Mouse (Mus musculus) cerebellum, adult 9-10 months (tissue): ENCODE measurements around the gene Galk1.
"Not testable (repeated sequence)": the region's sequence is repeated elsewhere in the genome, so short reads cannot be mapped to it uniquely, and the experiment has no call there.

Experiments
- DNase-seq: peaks from one replicate; pipeline ENCODE4 v3.0.0; 2022

Gene Galk1

DNA sequence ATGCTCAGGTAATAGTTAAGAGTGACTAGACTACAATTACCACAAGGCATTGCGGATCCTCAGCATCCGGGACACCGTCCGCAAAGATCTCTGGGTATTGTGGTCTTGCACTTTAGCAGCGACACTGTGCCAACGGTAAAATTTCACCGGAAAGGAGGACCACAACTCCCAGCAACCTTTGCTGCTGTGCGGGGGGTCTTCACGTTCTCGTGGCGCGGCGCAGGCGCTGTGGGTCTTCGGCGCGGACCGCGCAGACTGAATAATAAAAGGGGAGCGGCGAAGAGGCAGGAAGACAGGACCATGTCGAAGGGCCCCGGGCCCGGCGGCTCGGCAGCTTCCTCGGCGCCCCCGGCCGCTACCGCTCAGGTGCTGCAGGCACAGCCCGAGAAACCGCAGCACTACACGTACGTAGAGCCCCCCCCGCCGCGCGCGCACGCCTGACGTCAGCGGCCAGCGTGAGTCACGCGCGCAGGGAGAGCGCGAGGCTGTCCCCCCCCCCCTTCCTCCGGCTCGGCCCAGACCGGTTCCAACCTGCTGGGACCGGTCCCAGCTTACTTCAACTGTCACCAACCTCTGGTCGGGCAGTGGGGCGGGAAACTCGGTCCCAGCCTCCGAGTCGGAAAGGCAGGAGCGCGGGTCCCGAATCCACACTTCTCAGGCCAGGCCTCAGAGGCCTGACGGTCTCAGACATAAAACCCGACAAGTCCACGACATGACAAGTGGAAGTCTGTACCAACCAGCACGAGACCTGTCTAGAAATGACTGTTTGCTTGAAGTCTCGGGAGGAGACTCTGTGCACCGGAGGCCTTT is 17.8 kb upstream of the Galk1 start, which contains the start of gene Unk:
TSS of gene Unk (plus strand) at position 235 of the 810 bp plus-strand sequence.
- peak; percentile 100 for DNase-seq

DNA sequence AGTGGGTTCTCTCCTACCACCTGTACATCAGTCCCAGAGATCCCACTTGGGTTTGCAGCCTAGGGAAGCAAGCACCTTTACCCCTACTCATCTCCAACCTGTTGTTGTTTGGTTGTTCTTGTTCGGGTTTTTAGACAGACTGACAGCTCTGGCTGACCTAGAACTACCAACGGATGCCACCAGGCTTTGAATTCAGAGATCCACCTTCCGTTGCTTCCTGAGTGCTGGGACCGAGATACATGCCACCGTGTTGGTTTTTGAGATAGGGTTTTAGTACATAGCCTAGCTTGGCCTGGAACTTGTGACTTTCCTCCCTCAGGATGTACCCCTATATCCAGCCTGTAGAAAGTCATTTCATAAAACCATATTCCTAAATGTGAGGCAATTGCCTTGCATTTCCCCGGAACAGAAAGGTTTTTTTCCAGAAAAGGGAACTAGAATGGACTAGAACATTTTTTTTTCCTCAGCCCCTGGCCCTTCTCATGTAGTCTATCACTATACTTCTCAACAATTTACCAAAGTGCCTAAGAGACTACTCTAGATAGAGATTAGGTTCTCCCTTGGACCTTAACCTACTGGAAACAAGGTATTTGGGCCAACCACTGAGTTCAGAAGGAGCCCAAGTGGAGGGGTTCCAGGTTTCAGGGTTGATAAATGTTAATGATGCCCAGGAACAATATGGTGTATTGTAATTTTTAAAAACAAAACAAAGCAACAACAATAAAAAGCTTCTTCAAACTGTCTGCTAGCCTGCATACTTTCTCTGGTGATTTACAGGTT is 16.8 kb upstream of the Galk1 start:
- peak; percentile 74 for DNase-seq

DNA sequence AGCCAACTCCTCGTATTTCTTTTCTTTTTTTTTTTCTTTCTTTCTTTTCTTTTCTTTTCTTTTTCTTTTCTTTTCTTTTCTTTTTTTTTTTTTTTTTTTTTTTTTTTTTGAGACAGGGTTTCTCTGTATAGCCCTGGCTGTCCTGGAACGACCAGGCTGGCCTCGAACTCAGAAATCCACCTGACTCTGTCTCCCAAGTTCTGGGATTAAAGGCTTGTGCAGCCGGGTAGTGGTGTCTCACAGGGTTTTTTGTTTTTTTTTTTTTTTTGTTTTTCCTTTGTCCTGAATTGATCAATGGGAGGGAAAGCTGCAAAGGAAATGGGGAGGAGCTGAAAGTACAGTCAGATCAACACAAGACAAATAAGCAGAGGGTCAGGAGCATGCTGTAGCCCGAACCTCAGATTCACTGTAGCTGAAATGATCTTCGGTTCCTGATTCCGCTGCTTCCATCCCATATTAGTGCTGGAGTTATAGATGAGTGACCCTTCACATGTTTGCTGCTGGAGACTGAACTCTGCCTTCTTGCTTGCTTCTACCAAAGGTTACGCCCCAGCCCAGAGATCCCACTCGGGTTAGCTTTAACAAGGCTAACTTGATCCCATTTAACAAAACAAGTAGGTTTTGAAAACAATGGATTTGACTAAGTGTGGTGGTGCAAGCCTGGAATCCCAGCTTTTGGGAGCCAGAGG is 15.8 kb upstream of the Galk1 start:
- peak; percentile 52 for DNase-seq

DNA sequence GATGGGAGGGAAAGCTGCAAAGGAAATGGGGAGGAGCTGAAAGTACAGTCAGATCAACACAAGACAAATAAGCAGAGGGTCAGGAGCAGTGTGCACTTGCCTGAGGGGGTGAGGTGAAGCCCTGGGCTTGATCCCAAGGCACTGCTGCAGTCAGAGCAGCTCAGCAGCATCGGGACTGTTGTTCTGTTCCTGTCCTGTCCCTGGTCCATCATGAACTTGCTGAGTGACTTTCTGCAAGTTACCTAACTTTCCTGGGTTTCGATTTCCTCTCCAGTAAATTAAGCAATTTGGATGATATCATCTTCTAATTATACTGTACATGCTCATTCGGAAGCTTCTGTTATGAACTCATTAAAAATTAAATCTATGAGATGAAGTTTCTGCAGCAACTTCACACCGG is 15.2 kb upstream of the Galk1 start, which contains the start of gene H3f3b:
TSS of gene H3f3b (minus strand) at position 207 of the 400 bp plus-strand sequence.
- peak; percentile 51 for DNase-seq

DNA sequence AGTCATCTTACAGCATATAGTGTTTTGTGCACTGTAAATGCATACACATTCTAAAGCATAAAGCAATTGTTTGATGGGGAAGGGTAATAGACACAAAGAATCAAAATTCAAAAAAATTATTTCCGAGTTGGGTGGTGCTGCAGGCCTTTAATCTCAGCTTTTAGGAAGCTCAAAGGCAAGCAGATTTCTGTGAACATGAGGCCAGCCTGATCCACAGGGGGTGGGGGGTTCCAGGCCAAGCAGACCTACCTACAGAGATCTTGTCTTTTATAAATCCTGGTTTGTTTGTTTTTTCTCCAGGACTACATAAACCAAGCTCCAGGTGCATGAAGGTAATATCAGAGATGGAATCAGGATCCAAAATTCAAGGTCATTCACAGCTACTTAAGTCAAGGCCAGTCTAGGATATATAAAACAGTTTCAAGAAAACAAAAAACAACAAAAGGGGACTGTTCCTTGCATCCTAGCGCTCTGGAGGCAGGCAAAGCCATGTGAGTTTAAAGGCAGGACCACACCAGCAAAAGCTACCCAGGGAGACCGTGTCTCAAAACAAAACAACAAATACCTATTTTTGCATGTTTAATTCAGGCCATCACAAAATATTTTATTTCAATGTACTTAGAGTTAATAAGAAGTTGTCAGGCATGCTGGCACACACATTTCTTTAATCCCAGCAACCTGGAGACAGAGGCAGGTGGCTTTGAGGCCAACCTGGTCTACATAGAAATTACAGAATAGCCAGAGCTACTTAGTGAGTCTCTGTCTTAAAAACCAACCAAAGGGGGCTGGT is 12.7 kb upstream of the Galk1 start:
- DNase-seq: peak; percentile 70

DNA sequence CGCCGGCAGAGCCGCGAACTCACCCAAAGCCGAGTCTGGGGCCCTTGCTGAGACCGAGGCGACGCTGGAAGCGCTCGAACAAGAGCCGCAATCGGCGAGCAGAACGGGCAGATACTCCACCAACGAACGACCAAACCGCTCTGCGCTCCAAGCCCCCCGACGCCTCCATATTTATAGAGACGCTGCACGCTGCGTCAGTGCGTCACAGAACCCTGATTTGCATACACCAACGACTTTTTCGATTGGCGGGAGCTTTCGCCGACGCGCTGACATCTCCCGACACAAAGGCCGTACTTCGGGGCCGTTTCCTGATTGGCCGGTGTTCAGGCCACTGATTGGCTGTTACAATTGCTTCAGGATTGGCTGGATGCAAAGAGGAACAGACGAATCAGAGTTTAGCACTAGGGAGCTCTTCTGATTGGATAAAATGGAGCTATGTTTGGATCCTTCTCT is 11.9 kb upstream of the Galk1 start:
- DNase-seq: peak; percentile 99

DNA sequence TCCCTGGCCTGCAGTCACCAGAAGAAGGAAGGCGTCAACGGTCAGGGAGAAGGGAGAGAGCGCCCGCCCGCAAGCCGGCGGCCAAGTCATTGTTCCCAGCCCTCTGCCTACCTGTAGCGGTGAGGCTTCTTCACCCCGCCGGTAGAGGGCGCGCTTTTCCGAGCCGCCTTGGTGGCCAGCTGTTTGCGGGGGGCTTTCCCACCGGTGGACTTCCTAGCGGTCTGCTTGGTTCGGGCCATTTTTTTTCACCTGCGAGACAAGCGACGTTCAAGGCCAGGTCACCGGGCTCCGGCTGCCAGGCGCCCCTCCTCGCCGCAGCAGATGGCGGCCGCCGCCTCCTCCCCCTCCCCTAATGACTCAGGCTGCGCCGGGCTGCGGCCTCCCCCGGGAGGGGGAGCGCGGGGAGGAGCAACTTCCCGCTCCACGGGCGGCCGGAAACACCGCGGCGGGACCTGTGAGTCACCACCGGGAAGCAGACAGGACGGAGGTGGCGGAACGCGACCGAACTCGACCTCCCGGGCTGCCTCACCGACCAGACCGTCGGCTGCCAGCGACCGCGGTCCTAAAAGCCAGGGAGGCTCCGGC is 11.3 kb upstream of the Galk1 start:
- peak; percentile 87 for DNase-seq

DNA sequence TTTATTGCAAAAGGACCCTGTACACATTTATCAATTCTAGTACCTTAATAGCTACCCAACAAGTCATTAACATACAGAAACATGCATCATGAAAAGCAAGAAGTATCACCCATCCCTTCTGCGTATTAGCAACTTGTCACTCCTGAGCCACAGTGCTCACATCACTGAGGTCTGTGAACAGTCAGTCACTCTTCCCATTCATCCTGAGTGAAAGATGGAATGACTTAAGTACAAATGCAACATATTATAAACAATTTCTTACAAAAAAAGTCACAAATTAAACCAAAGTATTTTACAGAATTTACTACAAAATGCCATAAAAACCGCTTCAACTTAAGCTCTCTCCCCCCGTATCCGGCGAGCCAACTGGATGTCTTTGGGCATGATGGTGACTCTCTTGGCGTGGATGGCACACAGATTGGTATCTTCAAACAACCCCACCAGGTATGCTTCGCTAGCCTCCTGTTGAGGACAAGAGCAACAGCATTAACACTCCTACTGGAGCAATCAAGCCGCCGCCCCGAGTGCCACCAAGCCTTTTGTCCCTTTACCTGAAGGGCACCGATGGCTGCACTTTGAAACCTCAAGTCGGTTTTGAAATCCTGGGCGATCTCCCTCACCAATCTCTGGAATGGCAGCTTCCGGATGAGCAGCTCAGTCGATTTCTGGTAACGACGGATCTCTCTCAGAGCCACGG is 10.7 kb upstream of the Galk1 start:
- DNase-seq: peak; percentile 72

DNA sequence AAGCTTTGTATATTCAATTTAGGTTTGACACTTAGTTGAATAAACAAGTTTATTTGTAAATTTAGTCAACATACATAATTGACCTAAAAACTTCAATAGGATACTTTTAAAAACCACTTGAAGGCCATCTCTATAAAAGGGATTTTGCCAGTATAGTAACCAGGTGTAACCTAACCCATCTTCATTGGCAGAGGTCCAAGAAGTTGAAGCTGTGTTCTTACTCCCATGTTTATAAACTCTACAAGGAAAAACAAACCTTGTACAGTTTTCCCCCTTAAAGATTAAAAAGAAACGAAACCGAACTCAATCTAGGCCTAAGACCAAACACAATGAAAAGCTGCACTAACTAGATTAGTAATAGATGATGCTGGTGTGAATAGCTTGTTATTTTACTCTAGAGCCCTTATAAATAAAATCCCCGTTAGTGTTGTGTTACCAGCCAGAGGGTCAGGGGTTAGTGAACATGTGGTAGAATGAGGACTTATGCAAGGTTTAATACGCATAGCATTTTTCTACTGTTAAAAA is 9.8 kb upstream of the Galk1 start:
- peak; percentile 68 for DNase-seq

DNA sequence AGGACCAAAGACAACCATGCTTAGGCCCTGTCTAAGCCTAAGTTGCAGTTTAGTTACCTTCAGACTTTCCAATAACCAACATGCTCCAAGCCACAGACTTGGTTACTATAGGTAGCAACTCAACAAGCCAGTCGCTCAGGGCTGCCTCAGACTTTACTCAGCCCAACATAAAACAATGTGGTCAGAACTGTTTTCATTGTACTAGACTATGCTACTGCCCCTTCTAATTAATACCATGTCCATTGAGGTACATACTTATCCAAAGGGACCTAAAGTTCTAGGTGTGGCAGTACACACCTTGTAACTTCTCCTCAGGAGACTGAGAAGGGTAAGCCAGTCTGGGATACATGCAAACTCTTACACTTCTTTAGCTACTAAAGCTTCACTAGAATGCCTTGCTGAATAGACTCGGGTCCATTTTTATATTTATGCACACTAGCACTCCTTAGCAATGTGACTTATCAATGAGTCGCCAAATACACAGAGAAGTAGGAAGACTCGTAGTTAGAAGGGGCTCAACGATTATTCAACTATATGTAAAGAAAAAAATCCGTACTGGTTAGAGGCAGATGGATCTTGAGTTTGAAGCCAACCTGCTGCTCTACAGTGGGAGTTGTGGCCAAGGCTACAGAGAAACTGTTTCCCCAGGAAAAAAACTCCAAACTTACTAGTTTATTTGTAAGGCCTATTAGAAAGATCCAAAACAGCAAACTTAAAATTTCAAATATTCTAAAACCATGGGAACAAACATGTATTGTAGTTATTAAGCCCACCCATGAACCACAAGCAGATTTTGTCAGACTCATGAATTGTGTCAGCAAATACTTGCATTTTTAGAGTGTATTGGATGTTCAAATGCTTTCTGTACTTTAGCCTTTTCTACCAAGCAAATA is 9.1 kb upstream of the Galk1 start:
- peak; percentile 43 for DNase-seq

DNA sequence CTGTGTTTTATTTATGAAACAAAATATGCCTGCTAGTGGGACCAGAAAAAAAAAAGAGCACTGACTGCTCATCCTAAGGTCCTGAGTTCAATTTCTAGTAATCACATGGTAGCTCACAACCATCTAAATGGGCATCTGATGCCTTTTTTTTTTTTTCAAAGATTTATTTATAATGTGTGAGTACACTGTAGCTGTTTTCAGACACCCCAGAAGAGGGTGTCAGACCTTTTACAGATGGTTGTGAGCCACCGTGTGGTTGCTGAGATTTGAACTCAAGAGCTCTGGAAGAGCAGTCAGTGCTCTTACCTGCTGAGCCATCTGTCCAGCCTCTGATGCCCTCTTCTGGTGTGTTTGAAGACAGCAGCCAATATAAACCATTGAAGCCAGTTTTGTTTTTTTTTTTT is 8.0 kb upstream of the Galk1 start:
- DNase-seq: no peak

DNA sequence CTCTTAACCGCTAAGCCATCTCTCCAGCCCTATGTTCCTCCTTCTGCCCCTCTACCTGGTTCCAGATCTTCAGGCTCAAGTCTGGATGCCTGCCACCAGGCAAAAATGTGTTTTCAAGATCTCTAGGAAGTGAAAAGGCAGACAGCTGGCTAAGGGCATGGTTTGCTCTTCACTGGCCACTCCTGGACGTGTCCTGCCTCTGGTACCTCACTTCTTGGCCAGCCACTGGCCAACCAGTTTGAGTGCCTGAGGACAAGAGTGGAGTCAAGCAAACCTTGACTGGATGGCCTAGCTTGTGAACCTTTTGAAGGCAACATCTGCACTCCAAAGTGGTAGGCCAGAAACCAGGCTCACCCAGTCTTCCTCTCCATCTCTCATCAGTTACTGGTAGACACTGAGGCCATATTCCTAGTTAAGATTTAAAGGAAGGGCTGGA is 7.5 kb upstream of the Galk1 start:
- DNase-seq: peak; percentile 48

DNA sequence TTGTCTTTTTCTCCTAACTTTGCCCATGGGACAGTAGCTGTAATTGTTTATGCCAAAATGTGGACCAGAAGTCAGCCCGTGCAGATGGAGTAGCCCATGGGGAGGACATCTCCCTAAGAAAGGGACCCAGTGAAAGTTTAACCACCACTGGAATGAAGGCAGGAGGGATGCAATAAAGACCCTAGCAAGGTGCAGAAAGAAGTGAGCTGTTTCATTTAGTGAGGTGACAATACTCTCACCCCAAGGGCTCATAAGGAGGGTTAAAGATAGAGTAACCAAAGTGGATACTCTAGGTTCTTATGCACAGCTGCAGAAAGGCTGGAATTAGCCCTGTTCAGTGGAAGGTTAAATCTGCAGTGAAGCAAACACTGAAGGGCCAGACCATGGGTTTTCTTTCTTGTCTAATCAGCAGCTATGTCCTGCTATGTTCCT is 6.9 kb upstream of the Galk1 start:
- no peak for DNase-seq

DNA sequence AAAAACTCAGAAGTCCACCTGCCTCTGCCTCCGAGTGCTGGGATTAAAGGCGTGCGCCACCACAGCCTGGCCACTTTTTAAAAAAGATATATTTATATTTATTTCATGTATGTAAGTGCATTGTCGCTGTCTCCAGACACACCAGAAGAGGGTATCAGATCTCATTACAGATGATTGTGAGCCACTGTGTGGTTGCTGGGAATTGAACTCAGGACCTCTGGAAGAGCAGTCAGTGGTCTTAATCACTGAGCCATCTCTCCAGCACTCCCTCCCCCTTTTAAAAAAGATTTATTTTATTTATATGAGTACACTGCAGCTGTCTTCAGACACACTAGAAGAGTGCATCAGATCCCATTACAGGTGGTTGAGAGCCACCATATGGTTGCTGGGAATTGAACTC is 6.3 kb upstream of the Galk1 start:
- DNase-seq: not testable (repeated sequence)

DNA sequence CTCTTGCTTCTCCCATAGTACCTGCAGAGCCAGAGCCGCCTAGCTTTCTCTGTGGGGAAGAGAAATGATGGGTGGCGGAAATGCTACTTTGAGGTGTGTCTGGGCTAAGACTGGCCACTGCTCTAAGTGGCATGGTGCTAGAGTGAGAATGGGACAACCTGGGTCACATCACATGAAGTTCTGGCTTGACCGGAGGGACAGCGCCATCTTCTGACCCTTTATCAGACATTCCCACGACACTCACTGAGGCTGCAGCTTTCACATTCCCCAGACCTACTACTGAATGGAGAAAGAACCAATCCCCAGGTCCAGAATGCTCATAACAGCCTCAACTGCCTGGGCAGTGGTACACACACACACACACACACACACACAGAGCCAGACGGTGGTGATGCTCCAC is 5.6 kb upstream of the Galk1 start:
- DNase-seq: peak; percentile 79

DNA sequence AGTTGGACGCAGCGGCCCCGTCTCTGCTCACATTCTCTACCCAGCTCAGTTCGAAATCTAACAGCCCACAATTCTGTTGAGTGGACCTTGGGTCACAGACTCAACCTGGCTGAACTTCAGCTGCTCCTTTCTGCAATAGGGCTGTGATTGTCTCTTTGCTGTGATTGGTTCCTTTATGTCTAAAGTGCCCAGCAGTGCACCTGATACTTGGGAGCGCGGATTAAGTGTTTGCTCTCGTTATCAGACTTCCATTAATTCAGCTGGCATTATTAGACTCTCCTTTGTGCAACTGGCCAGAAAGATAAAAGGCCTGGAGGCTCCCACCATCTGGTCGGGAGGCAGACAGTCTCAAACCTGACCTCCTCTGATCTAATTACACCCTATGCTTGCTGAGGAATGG is 2.3 kb upstream of the Galk1 start:
- no peak for DNase-seq

DNA sequence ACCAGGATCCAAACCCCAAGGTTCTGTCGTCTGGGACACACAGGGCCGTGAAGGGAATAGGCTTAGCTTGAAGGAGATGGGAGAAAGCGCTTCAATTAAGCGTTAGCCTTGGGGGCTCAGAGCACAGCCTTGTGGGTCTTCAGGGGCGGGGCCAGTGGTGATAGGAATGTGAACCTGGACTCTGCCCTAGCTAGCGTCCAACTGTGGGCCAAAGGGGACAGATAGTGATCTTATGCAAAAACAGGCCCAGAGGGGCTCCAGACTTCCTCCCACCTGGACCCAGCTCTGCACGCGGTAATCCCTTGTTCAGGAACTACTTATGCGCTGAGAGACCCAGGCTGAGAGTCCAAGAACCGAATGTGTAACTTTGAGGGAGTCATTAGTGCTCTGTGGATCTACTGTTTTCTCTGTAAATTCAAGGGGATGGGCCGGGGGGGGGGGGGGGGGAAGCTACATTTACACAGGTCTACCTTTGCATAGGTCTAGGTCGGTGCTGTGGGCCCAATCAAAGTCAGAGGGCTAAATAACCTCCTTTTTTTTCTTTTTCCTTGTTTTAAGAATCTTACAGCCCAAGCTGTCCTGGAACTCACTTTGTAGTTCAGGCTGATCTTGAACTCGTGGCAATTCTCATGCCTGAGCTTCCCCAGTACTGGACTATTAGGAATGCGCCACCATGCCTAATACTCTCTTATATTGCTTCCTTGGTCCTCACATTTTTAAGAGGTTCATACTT is 824 bp downstream of the Galk1 start:
- no peak for DNase-seq

DNA sequence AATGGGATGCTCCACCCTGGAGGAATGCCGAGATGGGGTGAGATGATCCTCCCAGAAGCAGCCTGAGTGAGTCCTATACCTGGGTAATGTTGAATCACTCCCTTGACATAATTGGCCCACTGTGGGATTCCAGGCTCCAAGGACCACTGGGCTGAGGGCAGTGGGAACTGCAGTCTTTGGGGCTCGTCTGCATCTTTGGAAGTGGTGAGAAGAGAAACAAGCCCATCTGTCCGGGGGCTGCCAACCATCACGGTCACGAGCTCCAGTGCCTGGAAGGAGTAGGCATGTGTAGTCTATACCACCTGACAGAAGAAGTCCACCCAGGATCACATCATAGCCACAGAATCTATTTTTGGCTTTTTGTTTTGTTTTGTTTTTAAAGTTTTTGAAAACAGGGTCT is 1.6 kb downstream of the Galk1 start:
- peak; percentile 50 for DNase-seq

DNA sequence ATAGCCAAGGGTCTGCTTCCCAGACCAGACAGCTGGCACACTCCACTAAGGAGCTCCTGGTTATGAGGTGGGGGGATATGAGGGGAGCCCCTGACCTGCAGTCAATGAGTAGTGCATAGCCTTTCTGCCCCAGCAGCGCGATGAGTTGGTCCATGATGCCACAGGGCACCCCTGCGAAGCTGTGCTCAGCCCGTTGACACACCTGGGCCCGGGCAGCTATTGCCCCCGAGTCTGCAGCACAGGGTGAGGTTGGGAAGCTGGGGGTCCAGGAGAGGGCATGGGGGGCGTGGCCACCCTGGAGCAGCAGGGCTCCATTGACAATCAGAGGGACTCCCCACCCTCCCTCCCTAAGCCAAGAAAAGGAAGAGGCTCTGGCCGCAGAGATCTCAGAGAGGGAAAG is 2.4 kb downstream of the Galk1 start:
- DNase-seq: peak; percentile 66
